Mouse (Mus musculus) thymus, postnatal 0 days (tissue): Measurements from ENCODE around the gene Taf4. TPM values are rescaled to one million over a fixed set of nuclear protein-coding genes. Genes with fewer than 3 reads are reported as not detected.

ENCODE experiments used
- DNase-seq: peaks from one replicate; pipeline ENCODE4 v3.0.0-alpha.2; 2015; ENCODE audit warnings: low spot score
- polyA plus RNA-seq: library from polyadenylated mRNA; unstranded; fragments of >200 nt; fragmentation: Nextera tagmentation; extraction: Ambion mirVana; gene quantifications from 2 replicates; pipeline ENCODE4 v1.2.1, GENCODE M21; 2015

The Taf4 gene
- polyA plus RNA-seq, 1 experiment from 2014 or later, result 4.6 TPM

GRCm38 (mm10) chr2:179863266-179863665 lies 113.2 kb downstream of the Taf4 start:
- DNase-seq, result no peak

GRCm38 (mm10) chr2:179862676-179863075 lies 113.8 kb downstream of the Taf4 start:
- DNase-seq, result no peak

Other genes with a start within 250 kb of the Taf4 start
- gene Lsm14b, start 48.3 kb upstream of the Taf4 start, polyA plus RNA-seq, result 10.0 and 10.7 TPM in 2 replicates
- 747 and 765 TPM in 2 replicates for gene Psma7, start 65.8 kb upstream of the Taf4 start, polyA plus RNA-seq
- 2.6 and 2.9 TPM in 2 replicates for gene Ss18l1, start 65.9 kb upstream of the Taf4 start, polyA plus RNA-seq
- 25.6 and 25.9 TPM in 2 replicates for gene Mtg2, start 93.9 kb upstream of the Taf4 start, polyA plus RNA-seq
- gene Hrh3, start 127.8 kb upstream of the Taf4 start, polyA plus RNA-seq, result 0.46 and 0.49 TPM in 2 replicates
- 26.5 and 27.3 TPM in 2 replicates for gene Osbpl2, start 142.7 kb upstream of the Taf4 start, polyA plus RNA-seq
- 195 TPM in 2 replicates for gene Adrm1, start 194.8 kb upstream of the Taf4 start, polyA plus RNA-seq
- 4.8 and 6.6 TPM in 2 replicates for gene Lama5, start 249.2 kb upstream of the Taf4 start, polyA plus RNA-seq